Mouse (Mus musculus) left cerebral cortex, postnatal 4 days (tissue): Measurements from ENCODE around the gene Smim22. TPM values are rescaled to one million over a fixed set of nuclear protein-coding genes. Genes with fewer than 3 reads are reported as not detected.

Source experiments
- total RNA-seq, 2 experiments: library from RNA; stranded (reverse); gene quantifications; 2 replicates each; pipeline ENCODE4 v1.2.3; 2021

The Smim22 gene
- total RNA-seq, 2 experiments from 2014 or later, result not detected

Other genes starting within 250 kb of the Smim22 start
- 10 to 100 TPM; 89.0 to 93.5 TPM for gene Cdip1, start 217.0 kb upstream of the Smim22 start, total RNA-seq
- not detected for gene 4930562C15Rik, start 171.9 kb upstream of the Smim22 start, total RNA-seq
- gene Ubald1, start 127.0 kb upstream of the Smim22 start, total RNA-seq, result 10 to 100 TPM; 58.5 to 59.1 TPM
- gene Mgrn1, start 121.0 kb upstream of the Smim22 start, total RNA-seq, result 100 to 1,000 TPM; 152 to 163 TPM
- 10 to 100 TPM; 65.9 to 68.9 TPM for gene Nudt16l1, start 68.5 kb upstream of the Smim22 start, total RNA-seq
- 10 to 100 TPM; 60.2 to 63.0 TPM for gene Anks3, start 43.1 kb upstream of the Smim22 start, total RNA-seq
- gene Sept12, start 9.4 kb upstream of the Smim22 start, total RNA-seq, result not detected
- 10 to 100 TPM; 79.8 to 89.3 TPM for gene Rogdi, start 6.3 kb downstream of the Smim22 start, total RNA-seq
- gene Glyr1, start 42.6 kb downstream of the Smim22 start, total RNA-seq, result 100 to 1,000 TPM; 143 to 146 TPM
- gene Ubn1, start 42.8 kb downstream of the Smim22 start, total RNA-seq, result 10 to 100 TPM; 30.4 to 33.1 TPM
- under 1 TPM; 0.18 to 0.26 TPM for gene Ppl, start 125.1 kb downstream of the Smim22 start, total RNA-seq
- gene Sec14l5, start 139.8 kb downstream of the Smim22 start, total RNA-seq, result under 1 TPM; 0.10 to 0.18 TPM
- 1 to 10 TPM; 6.8 to 7.5 TPM for gene Nagpa, start 196.7 kb downstream of the Smim22 start, total RNA-seq
- gene AU021092, start 215.0 kb downstream of the Smim22 start, total RNA-seq, result 10 to 100 TPM; 10.2 to 11.3 TPM
- gene Alg1, start 226.3 kb downstream of the Smim22 start, total RNA-seq, result 10 to 100 TPM; 29.9 to 30.8 TPM
- gene Eef2kmt, start 248.7 kb downstream of the Smim22 start, total RNA-seq, result 1 to 10 TPM; 2.9 to 3.6 TPM